ENCODE assay signal across 24 mouse cellular contexts in genomic region chr14:103754041-103754440, GRCm38 (mm10).
"Had no signal": no experiment of that assay in that cellular context is flagged by ENCODE, and none has a peak within 500 bp of the region (broad histone marks: within the 10 kb centered on the region; RNA-seq: fewer than 3 reads in every experiment).

No protein-coding gene starts in this region.

- H3K27me3 ChIP-seq: kidney, embryonic 15.5 days; limb, embryonic 12.5 days; limb, embryonic 15.5 days; lung, embryonic 15.5 days; megakaryocyte, embryonic 14.5 days; midbrain, embryonic 13.5 days; neural tube, embryonic 13.5 days had no signal

- DNase-seq: kidney, adult 11 months; kidney, adult 8-10 months; kidney, postnatal 14 days; kidney, postnatal 4 days; left cerebral cortex, postnatal 4 days; liver, postnatal 0 days; lung, postnatal 36 days; retina, postnatal 1 day; right cerebral cortex, postnatal 25 days; spleen, adult 18-20 months; thymus, adult 18-20 months; thymus, postnatal 36 days had no signal

- ATAC-seq: liver, postnatal 0 days; midbrain, embryonic 13.5 days; midbrain, embryonic 16.5 days had no signal

- H3K36me3 ChIP-seq: kidney, embryonic 15.5 days; limb, embryonic 12.5 days; limb, embryonic 15.5 days; lung, embryonic 15.5 days; midbrain, embryonic 10.5 days; midbrain, embryonic 13.5 days; neural tube, embryonic 13.5 days had no signal

- H3K27ac ChIP-seq: kidney, embryonic 15.5 days; limb, embryonic 12.5 days; limb, embryonic 15.5 days; liver, embryonic 14.5 days; lung, embryonic 15.5 days; midbrain, embryonic 10.5 days; midbrain, embryonic 13.5 days; neural tube, embryonic 13.5 days had no signal

- H3K9me3 ChIP-seq: kidney, embryonic 15.5 days; limb, embryonic 12.5 days; limb, embryonic 15.5 days; lung, embryonic 15.5 days; midbrain, embryonic 10.5 days; midbrain, embryonic 13.5 days; neural tube, embryonic 13.5 days had no signal

- H3K4me3 ChIP-seq: kidney, embryonic 15.5 days; limb, embryonic 12.5 days; limb, embryonic 15.5 days; lung, embryonic 15.5 days; midbrain, embryonic 10.5 days; midbrain, embryonic 13.5 days; myocyte; neural tube, embryonic 13.5 days had no signal

- H3K4me2 ChIP-seq: kidney, embryonic 15.5 days; limb, embryonic 12.5 days; limb, embryonic 15.5 days; liver, embryonic 11.5 days; lung, embryonic 15.5 days; midbrain, embryonic 13.5 days; neural tube, embryonic 13.5 days had no signal

- H3K9ac ChIP-seq: kidney, embryonic 15.5 days; limb, embryonic 12.5 days; limb, embryonic 15.5 days; liver, embryonic 14.5 days; liver, postnatal 0 days; lung, embryonic 15.5 days; midbrain, embryonic 13.5 days; neural tube, embryonic 13.5 days had no signal

- H3K4me1 ChIP-seq: kidney, embryonic 15.5 days; limb, embryonic 12.5 days; limb, embryonic 15.5 days; megakaryocyte, embryonic 14.5 days had no signal
